Mouse (Mus musculus): ENCODE measurements around the gene Nid2. TPM values are rescaled to one million over a fixed set of nuclear protein-coding genes. Genes with fewer than 3 reads are reported as not detected.

The Nid2 gene
- total and polyA plus RNA-seq, 2 experiments from 2014 or later: 18.5 to 26.8 TPM

DNA sequence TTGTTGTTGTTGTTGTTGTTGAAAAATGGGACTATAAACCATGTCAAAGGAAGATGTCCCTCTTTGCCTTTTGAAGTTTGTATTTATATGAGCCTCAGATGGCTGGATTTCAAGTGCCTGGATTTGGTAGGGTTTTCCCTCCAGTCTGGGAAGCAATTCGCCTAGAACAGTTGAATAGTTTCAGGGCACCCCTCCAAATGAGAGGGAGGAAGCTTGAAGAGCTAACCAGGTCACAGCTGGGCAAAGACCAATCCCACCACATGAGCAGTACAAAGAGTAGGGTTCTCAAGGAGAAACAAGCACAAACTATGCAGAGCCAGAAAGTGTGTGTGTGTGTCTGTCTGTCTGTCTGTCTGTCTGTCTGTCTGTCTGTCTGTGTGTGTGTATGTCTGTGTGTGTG, 39.3 kb upstream of the Nid2 start:
- ATAC-seq: 0 out of 2 replicates have a peak, but pooled peaks have one; percentile 48
- WGBS: 30% methylated on average over 1 of the region's 1 CpGs
- no peak for TF ChIP-seq CTCF (IDR thresholded peaks at IDR 0.05; ENCODE audit: low read depth)
- H3K9me3 ChIP-seq (ENCODE audit: low read length): no peaks in the 10 kb centered on the region
- H3K27me3 ChIP-seq (ENCODE audit: insufficient read depth, low read length): no peaks in the 10 kb centered on the region
- H3K9ac ChIP-seq: no peak overlapping the region
- H3K27ac ChIP-seq (ENCODE audit: low read depth, low read length): no peak overlapping the region
- no peaks in the 10 kb centered on the region for H3K36me3 ChIP-seq (ENCODE audit: insufficient read depth)
- H3K4me3 ChIP-seq (ENCODE audit: low read depth, low read length): no peak overlapping the region
- H3K4me2 ChIP-seq (ENCODE audit: low read depth): no peak overlapping the region
- H3K4me1 ChIP-seq (ENCODE audit: insufficient read depth): peaks cover 3% of the 10 kb centered on the region; the same call in 1 of the 2 replicates
- no peak for DNase-seq

DNA sequence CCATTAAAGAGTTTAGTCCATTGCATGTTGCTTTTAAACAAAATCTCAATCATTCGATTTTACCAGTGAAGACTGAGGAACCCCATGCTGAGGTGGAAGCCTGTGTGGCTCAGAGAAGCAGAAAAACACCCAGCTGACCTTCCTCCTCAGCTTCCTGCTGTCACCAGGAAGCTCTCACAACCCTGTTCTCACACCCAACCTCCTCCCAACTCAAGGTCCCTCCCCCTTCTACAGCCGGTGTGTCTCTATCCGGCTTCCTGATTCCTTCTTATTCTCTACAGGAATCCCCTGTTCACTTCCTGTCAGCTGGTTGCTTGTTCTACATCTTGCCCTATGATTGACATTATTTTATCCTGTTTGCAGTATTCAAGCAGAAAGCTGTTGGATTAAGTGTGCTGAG, 38.0 kb upstream of the Nid2 start:
- Histone ChIP-seq H3K4me3 (ENCODE audit: low read depth, low read length) (no peak overlapping the region), H3K9ac (no peak overlapping the region), H3K4me2 (ENCODE audit: low read depth) (no peak overlapping the region), H3K27me3 (ENCODE audit: insufficient read depth, low read length) (no peaks in the 10 kb centered on the region), H3K27ac (ENCODE audit: low read depth, low read length) (no peak overlapping the region), H3K36me3 (ENCODE audit: insufficient read depth) (no peaks in the 10 kb centered on the region), H3K9me3 (ENCODE audit: low read length) (no peaks in the 10 kb centered on the region), H3K4me1 (ENCODE audit: insufficient read depth) (no peaks in the 10 kb centered on the region)
- no peak for DNase-seq
- ATAC-seq: no peak
- no peak for TF ChIP-seq CTCF (IDR thresholded peaks at IDR 0.05; ENCODE audit: low read depth)
- 68% methylated on average over 3 of the region's 3 CpGs for WGBS

DNA sequence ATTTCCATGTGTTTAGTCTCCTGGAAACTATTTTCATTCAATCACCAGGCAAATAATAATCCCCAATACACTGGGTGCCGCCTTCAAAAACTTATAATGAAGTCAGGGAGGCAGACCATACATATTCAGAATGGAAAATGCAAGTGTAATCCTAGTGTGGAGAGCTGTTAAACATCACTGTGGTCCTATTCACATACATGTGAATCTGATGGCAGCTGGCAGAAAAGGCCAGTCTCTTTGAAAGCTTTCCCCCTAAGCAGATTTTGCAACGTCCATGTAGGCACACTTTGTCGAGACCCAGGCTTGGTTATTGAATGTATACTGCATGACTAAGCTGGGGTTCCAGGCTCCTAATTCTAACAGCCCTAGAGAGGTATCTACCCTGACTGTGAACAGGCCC, 32.0 kb upstream of the Nid2 start:
- Histone ChIP-seq H3K27ac (ENCODE audit: low read depth, low read length) (no peak overlapping the region), H3K4me3 (ENCODE audit: low read depth, low read length) (no peak overlapping the region), H3K4me1 (ENCODE audit: insufficient read depth) (no peaks in the 10 kb centered on the region), H3K9ac (no peak overlapping the region), H3K36me3 (ENCODE audit: insufficient read depth) (no peaks in the 10 kb centered on the region), H3K9me3 (ENCODE audit: low read length) (no peaks in the 10 kb centered on the region), H3K4me2 (ENCODE audit: low read depth) (no peak overlapping the region), H3K27me3 (ENCODE audit: insufficient read depth, low read length) (no peaks in the 10 kb centered on the region)
- 12% methylated on average over 3 of the region's 3 CpGs for WGBS
- DNase-seq (no peak), ATAC-seq (no peak)
- no peak for TF ChIP-seq CTCF (IDR thresholded peaks at IDR 0.05; ENCODE audit: low read depth)

DNA sequence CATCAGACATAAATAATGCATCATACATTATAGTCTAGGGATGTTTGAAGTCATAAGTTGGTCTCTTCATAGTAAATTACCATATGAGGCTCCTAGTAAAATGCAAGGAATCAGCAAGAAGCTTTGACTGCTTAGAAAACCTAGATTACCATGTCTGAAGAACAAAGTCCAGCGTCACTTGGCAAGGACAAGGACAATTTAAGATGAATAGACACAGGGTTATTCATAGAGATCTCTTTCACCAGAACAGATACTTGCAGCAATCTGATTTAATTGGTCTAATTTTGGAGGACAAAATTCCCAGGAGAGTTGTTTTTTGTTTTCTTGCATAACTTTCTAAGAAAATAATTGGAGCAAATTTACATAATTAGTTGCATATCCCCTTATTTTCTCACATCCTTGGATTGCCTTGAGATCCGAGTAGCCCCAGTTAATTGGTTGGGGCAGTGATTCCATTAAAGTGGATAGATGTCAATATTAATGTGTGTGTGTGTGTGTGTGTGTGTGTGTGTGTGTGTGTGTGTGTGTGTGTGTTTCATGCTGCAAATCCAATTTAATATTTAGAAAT, 30.9 kb upstream of the Nid2 start:
- H3K27me3 ChIP-seq (ENCODE audit: insufficient read depth, low read length): no peaks in the 10 kb centered on the region
- ATAC-seq (no peak; the same call in 1 of the 2 replicates), DNase-seq (no peak)
- no peak overlapping the region for H3K9ac ChIP-seq
- no peak for TF ChIP-seq CTCF (IDR thresholded peaks at IDR 0.05; ENCODE audit: low read depth)
- WGBS: 11% methylated on average over 2 of the region's 2 CpGs
- no peaks in the 10 kb centered on the region for H3K9me3 ChIP-seq (ENCODE audit: low read length)
- no peaks in the 10 kb centered on the region for H3K36me3 ChIP-seq (ENCODE audit: insufficient read depth)
- no peak overlapping the region for H3K4me2 ChIP-seq (ENCODE audit: low read depth)
- no peak overlapping the region for H3K4me3 ChIP-seq (ENCODE audit: low read depth, low read length)
- no peak overlapping the region for H3K27ac ChIP-seq (ENCODE audit: low read depth, low read length)
- no peaks in the 10 kb centered on the region for H3K4me1 ChIP-seq (ENCODE audit: insufficient read depth)

DNA sequence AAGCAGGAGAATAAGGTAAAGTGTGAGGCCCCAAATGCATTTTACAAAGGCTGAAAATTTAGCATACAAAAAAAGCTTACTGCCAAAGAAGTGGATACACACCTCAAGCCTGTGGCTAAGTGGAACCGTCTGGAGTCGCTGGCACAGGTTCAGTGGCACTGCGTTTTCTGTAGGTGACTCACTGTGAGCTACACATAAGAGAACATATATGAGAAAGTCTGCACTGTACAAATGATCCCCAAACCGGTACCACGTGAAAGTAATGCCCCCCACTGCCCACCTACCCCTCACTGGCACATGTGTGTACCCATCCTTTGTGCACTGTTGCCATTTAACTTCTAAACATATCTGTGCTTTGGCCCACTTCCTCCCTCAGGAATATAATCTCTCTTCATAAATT, 22.8 kb upstream of the Nid2 start:
- Histone ChIP-seq H3K9ac (no peak overlapping the region), H3K36me3 (ENCODE audit: insufficient read depth) (no peaks in the 10 kb centered on the region), H3K4me2 (ENCODE audit: low read depth) (no peak overlapping the region), H3K4me1 (ENCODE audit: insufficient read depth) (no peaks in the 10 kb centered on the region), H3K9me3 (ENCODE audit: low read length) (no peaks in the 10 kb centered on the region), H3K4me3 (ENCODE audit: low read depth, low read length) (no peak overlapping the region), H3K27ac (ENCODE audit: low read depth, low read length) (no peak overlapping the region), H3K27me3 (ENCODE audit: insufficient read depth, low read length) (no peaks in the 10 kb centered on the region)
- no peak; the same call in 1 of the 2 replicates for ATAC-seq
- no peak for DNase-seq
- WGBS: 76% methylated on average over 5 of the region's 5 CpGs
- TF ChIP-seq CTCF (IDR thresholded peaks at IDR 0.05; ENCODE audit: low read depth): no peak

DNA sequence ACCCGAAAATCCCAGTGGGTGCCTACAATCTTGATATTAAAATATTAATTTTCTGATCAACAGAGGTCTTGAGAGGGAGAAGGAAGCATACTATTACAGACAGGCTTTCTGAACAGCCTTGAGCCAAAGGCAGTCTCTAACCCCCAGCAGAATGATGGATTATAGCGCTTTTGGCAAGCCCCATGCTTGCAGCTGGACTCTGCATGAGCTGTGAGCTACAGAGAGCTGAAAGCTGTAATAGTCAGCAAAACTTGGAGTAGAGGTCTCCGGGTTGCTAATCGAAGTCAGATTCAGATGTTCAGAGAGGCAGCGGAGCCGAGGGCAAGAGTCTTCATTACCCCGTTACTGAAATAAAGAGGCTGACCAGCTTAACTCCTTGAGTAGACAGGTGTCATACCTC, 22.3 kb upstream of the Nid2 start:
- no peaks in the 10 kb centered on the region for H3K27me3 ChIP-seq (ENCODE audit: insufficient read depth, low read length)
- no peaks in the 10 kb centered on the region for H3K36me3 ChIP-seq (ENCODE audit: insufficient read depth)
- TF ChIP-seq CTCF (IDR thresholded peaks at IDR 0.05; ENCODE audit: low read depth): no peak
- DNase-seq (no peak), ATAC-seq (no peak)
- WGBS: 80% methylated on average over 7 of the region's 7 CpGs
- no peaks in the 10 kb centered on the region; the same call in 1 of the 2 replicates for H3K4me1 ChIP-seq (ENCODE audit: insufficient read depth)
- H3K9ac ChIP-seq: no peak overlapping the region
- no peak overlapping the region for H3K27ac ChIP-seq (ENCODE audit: low read depth, low read length)
- no peak overlapping the region for H3K4me3 ChIP-seq (ENCODE audit: low read depth, low read length)
- no peaks in the 10 kb centered on the region for H3K9me3 ChIP-seq (ENCODE audit: low read length)
- no peak overlapping the region for H3K4me2 ChIP-seq (ENCODE audit: low read depth)

DNA sequence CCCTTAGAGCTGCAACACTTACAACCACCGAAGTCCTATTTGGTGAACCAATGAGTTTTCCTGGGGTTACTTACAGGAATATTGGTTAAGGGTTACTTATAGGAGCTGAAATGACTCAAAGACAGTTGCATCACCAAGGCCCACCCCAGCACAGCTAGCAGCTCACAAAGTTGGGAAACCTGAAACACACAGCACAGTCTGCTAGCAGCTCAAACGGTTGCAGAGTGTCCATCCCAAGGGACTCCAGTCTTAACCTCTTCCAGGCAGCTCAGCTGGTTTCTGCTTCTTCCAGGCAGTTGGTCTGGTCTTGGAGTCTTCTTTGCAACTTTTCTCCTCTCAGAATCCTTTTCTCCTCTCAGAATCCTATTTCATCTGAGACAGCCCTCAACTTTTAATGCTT, 19.0 kb upstream of the Nid2 start:
- ATAC-seq: no peak
- no peak for DNase-seq
- Histone ChIP-seq H3K4me2 (ENCODE audit: low read depth) (no peak overlapping the region), H3K4me1 (ENCODE audit: insufficient read depth) (no peaks in the 10 kb centered on the region; the same call in 1 of the 2 replicates), H3K27me3 (ENCODE audit: insufficient read depth, low read length) (no peaks in the 10 kb centered on the region), H3K27ac (ENCODE audit: low read depth, low read length) (no peak overlapping the region), H3K9me3 (ENCODE audit: low read length) (no peaks in the 10 kb centered on the region), H3K36me3 (ENCODE audit: insufficient read depth) (no peaks in the 10 kb centered on the region), H3K9ac (no peak overlapping the region), H3K4me3 (ENCODE audit: low read depth, low read length) (no peak overlapping the region)
- 84% methylated on average over 2 of the region's 2 CpGs for WGBS
- no peak for TF ChIP-seq CTCF (IDR thresholded peaks at IDR 0.05; ENCODE audit: low read depth)

Data from forebrain, postnatal 0 days (tissue).